Mouse (Mus musculus): ENCODE measurements around the gene Opcml. TPM values are rescaled to one million over a fixed set of nuclear protein-coding genes. Genes with fewer than 3 reads are reported as not detected.

Opcml gene
- polyA plus RNA-seq, 1 experiment, result 0.20 TPM

GRCm38 (mm10) chr9:28932069-28932468 is 1141.5 kb downstream of the Opcml start:
- DNase-seq (ENCODE audit: low read depth), result no peak

- DNase-seq (ENCODE audit: low read depth), result no peak
These were observed 1146.6 kb downstream of the Opcml start for GRCm38 (mm10) chr9:28937163-28937562.

- no peak for DNase-seq (ENCODE audit: low read depth)
These were observed 1147.4 kb downstream of the Opcml start for GRCm38 (mm10) chr9:28937980-28938379.

GRCm38 (mm10) chr9:28940901-28941300 is 1150.3 kb downstream of the Opcml start:
- DNase-seq (ENCODE audit: low read depth), result no peak

GRCm38 (mm10) chr9:28969455-28969854 is 1178.9 kb downstream of the Opcml start:
- DNase-seq (ENCODE audit: low read depth), result no peak

All from gonadal fat pad, adult 2 months (tissue).